Mouse (Mus musculus) layer of hippocampus, adult 8-10 months (tissue): Measurements from ENCODE around the gene Ankrd9. TPM values are rescaled to one million over a fixed set of nuclear protein-coding genes. Genes with fewer than 3 reads are reported as not detected.

Source experiments
- DNase-seq, 2 experiments: peaks; one replicate each; pipeline ENCODE4 v3.0.0; 2022; ENCODE audit warnings: low spot score in 2 of 2
- total RNA-seq, 4 experiments: library from RNA; stranded (reverse); gene quantifications; 2 replicates each; pipeline ENCODE4 v1.2.4; 2022

Gene Ankrd9
- total RNA-seq, 4 experiments from 2014 or later = 12.5 to 14.0 (median 12.8) TPM

GRCm38 (mm10) chr12:110991361-110992127, 12.7 kb upstream of the Ankrd9 start:
- peak in 1 of 2 experiments; percentile 42 for DNase-seq

GRCm38 (mm10) chr12:110990500-110990899, 11.7 kb upstream of the Ankrd9 start:
- no peak for DNase-seq

DNA sequence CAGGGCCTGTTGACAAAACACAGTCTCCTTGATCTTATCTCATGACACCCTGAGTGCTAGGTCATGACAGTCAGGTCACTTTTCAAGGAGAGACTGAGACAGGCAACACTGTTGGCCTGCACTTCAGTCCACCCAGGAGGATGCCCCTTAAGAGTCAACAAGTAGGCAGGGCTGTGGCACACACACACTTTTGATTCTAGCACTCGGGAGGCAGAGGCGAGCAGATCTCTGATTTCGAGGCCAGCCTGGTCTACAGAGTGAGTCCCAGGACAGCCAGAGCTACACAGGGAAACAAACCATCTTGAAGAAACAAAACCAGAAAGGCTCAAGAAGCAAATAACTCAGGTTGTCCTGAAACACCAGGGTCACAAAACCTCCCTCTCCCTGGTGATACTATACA, 10.6 kb upstream of the Ankrd9 start:
- DNase-seq = no peak

- DNase-seq = no peak
Observed at GRCm38 (mm10) chr12:110986536-110987425, 7.9 kb upstream of the Ankrd9 start.

DNA sequence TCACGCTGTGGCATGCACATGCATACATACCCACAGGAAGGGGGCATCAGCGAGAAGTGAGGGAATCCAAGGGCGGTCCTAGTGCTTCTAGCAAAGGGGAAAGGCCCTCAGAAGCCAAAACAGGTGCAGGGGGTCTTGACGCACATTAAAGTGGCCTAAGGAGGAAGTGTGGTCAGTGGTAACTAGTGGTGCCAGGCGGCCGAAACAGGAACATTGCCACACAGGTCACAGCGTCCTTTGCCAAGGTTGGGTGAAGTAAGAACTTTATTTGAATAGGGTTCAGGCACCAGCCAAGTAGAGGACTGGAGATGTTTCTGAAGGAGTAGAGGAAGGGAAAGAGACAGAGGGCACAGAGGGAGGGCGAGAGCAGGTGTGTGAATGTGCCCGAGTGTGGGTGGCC, 6.3 kb upstream of the Ankrd9 start:
- DNase-seq = no peak

GRCm38 (mm10) chr12:110984598-110984997, 5.8 kb upstream of the Ankrd9 start:
- DNase-seq = no peak

DNA sequence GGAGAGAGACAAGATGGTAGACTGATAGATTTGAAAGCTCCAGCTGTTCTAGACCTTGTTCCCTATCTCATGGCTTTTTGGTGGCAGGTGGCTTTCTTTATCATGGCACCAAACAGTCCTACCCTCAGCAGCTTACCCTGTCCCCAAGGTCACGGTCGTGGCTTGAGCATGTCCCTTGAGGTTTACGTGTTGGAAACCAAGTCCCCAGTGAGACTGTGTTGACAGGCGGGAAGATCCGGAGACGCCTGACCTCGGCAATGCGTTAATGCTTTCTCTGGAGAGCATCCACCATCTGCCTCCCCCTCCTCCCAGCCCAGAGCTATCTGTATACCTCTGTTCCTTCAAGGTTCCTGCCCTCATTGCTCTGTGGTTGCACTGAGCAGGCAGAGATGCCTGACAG, 4.9 kb upstream of the Ankrd9 start:
- DNase-seq = no peak

- no peak for DNase-seq
Observed at GRCm38 (mm10) chr12:110983083-110983482, 4.2 kb upstream of the Ankrd9 start.

DNA sequence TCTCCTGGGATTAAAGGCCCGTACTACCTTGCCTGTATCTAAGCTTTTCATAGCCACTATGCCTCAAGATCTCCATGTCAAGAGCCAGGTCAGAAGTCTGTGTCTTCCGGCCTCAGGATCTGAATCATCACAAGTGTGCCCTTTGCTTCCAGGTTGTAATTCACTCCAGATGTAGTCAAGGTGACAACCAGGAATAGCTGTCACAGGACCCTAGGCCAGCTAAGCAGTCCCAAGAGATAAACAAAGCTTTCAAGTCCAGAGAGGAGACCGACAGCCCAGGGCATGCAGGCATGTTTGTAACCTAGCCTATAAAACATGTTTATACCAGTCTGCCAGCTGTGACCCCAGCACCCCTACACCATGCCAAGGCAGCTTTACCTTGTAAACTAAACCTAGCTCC, 2.9 kb upstream of the Ankrd9 start:
- no peak for DNase-seq

GRCm38 (mm10) chr12:110979808-110980207, 968 bp upstream of the Ankrd9 start:
- no peak for DNase-seq

DNA sequence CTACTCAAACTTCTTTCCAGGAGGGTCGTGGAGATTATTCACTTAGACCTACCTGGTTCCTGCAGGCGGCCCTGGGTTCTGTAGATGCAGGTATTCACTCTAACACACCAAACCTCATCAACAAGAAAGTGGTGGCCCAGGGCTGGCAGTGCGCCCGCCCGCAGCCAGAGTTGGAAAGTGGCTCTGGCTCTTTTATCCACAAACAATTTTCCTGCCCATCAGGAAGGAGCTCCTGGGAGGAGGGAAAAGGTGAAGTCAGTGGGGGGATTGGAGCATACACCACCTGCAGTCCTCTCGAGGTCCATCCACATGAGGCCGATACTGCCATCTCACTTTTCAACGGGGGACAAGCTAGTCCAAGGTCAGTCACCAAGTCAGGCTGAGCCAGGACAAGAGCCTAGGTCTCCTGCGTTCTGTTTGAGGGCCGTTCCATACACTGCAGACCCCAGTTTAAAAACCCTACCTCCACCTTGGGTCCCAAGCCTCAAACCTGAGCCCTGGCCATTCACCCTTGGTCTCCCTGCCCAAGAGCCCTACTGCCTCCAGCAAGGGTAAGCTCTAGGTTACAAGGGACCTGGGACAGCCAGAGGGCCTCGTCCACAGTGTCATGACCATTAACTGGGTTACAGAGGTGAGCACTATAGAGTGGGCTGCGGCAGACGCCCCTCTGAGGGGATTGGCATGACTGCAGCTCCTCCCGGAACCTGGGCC, 789 bp downstream of the Ankrd9 start:
- no peak for DNase-seq

- DNase-seq = no peak
Observed at GRCm38 (mm10) chr12:110977345-110977733, 1.5 kb downstream of the Ankrd9 start.

GRCm38 (mm10) chr12:110976589-110977344, 2.1 kb downstream of the Ankrd9 start:
- no peak for DNase-seq

DNA sequence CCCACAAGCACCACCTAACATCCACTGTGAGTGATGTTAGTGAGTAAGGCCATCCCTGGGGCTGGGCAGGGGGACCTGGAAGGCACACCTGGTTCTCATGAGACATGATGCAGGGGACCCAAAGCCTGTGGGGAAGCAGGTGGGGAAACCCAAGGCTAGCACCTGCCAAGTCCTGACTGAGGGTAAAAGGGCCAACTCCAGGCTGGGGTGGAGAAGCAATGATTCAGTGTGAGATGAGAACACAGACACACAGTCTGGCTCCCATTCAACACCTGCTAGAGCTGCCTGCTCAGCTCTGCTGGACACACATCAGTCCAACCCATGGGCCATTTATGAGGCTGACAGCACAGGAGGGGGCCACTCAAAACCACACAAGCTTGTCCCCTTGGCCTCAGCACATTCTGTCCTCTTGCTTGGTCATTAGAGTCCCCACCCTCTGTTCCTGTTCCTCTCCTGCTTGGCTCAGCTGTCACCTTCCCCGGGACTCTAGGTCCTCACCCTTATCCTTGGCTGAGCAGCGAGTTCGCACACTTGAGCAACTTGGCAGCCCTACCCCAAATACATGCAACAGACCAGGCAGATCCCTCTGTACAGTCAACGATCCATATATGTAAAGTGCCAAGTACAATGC, 2.9 kb downstream of the Ankrd9 start:
- no peak for DNase-seq

DNA sequence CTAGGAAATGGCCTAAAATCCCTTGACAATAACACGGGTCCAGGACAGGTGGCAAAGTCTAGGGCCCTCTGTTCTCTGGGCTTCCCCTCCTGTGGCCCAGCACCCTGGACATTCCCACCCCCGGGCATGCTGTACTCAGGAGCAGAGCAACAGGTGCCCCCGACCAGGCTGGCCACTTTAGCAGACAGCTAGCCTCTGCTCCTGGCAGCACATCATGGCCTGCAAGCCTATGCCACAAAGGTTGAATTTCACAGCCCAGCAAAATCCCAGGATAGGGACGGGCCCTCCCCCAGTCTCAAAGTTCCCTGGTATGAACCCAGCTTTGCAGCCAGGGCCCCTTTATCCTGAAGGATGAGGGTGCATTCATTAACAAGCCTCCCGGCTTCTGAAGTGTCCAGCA, 3.5 kb downstream of the Ankrd9 start:
- DNase-seq = no peak

DNA sequence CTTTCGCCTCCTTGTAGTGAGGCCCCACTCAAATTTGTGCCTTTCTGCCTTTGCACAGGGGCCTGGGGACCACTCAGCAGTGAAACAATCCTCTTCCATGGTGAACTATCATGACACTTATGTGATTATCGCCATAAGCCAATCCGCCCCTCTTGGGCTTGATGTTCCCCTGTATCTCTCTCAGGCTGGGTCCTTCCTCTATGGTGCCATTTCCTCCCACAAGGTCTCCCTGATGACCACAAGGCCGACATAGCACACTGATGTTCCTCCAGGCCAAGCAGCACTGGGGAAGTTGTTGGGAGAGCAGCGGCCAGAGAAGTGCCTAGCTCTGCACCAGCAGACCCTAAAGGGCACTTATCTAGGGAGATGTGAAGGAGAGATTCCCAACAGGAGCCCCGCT, 4.1 kb downstream of the Ankrd9 start:
- DNase-seq = no peak

- DNase-seq = no peak
Observed at GRCm38 (mm10) chr12:110974295-110974694, 4.5 kb downstream of the Ankrd9 start.

DNA sequence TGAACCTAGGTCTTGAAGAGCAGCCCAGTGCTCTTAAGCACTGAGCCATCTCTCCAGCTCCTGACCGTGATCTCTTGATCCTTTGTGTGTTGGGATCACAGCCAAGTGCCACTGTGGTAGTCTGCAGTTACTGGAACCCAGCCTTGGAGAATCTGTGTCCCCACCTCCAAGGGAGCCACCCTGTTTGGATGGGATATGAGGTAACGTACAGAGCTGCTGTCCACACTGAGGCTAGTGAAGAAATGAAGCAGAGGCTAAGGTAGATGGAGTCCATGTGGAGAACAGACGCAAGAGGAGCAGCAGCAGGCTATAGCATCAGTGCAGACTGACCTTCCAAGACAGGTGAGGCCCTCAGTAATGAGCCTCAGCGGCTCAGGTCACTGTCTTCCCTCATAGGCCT, 5.0 kb downstream of the Ankrd9 start:
- DNase-seq = no peak

DNA sequence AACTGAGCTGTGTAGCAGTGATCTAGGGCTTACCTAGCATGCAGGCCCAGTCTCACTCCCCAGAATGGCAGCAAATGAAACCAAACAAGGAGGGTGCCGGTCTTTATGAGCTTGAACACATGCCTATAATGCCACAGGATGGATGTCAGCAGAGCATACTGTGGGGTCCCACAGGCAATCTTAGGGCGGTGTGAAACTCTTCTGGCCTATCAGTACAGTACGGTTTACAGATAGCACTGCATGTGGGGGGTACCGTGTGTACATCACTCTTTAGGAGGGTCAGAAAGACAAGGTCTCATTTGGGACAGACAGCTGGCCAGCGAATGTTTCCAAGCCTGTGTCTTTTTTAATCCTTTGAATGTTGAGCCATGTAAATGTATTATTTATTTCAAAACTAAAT, 6.9 kb downstream of the Ankrd9 start:
- no peak for DNase-seq

GRCm38 (mm10) chr12:110970408-110970807, 8.4 kb downstream of the Ankrd9 start:
- no peak for DNase-seq

- DNase-seq = no peak
Observed at GRCm38 (mm10) chr12:110967146-110967545, 11.7 kb downstream of the Ankrd9 start.
